Mouse (Mus musculus): ENCODE measurements at regions not wholly inside any gene's neighbourhood (a gene's known extent, or its start where the extent isn't known, plus 50 kb on each side); places are given as distances from the start of the nearest gene placed in this dataset.

GRCm38 (mm10) chr15:51265971-51266370, 2618.7 kb upstream of the Gm7489 start:
- DNase-seq = no peak

- no peak for DNase-seq
These were observed 2612.9 kb upstream of the Gm7489 start for GRCm38 (mm10) chr15:51271632-51272312.

- no peak for DNase-seq
These were observed 2599.4 kb upstream of the Gm7489 start for GRCm38 (mm10) chr15:51285334-51285733.

- no peak for DNase-seq
These were observed 2598.4 kb upstream of the Gm7489 start for GRCm38 (mm10) chr15:51286352-51286751.

- DNase-seq = no peak
These were observed 2595.7 kb upstream of the Gm7489 start for GRCm38 (mm10) chr15:51288911-51289432.

GRCm38 (mm10) chr15:51289916-51290315, 2594.8 kb upstream of the Gm7489 start:
- no peak for DNase-seq

GRCm38 (mm10) chr15:51291183-51291582, 2593.5 kb upstream of the Gm7489 start:
- no peak for DNase-seq

GRCm38 (mm10) chr15:51296841-51297240, 2587.9 kb upstream of the Gm7489 start:
- no peak for DNase-seq

GRCm38 (mm10) chr15:51318072-51318471, 2566.6 kb upstream of the Gm7489 start:
- DNase-seq = no peak

- no peak for DNase-seq
These were observed 2565.9 kb upstream of the Gm7489 start for GRCm38 (mm10) chr15:51318760-51319159.

GRCm38 (mm10) chr15:51320366-51320894, 2564.3 kb upstream of the Gm7489 start:
- no peak for DNase-seq

- no peak for DNase-seq
These were observed 2561.4 kb upstream of the Gm7489 start for GRCm38 (mm10) chr15:51323284-51323683.

- no peak for DNase-seq
These were observed 2560.5 kb upstream of the Gm7489 start for GRCm38 (mm10) chr15:51324211-51324610.

- no peak for DNase-seq
These were observed 2557.0 kb upstream of the Gm7489 start for GRCm38 (mm10) chr15:51327702-51328101.

- DNase-seq = no peak
These were observed 2548.3 kb upstream of the Gm7489 start for GRCm38 (mm10) chr15:51336441-51336840.

GRCm38 (mm10) chr15:51346301-51346700, 2538.4 kb upstream of the Gm7489 start:
- DNase-seq = no peak

- no peak for DNase-seq
These were observed 2521.3 kb upstream of the Gm7489 start for GRCm38 (mm10) chr15:51363391-51363790.

- DNase-seq = no peak
These were observed 2513.5 kb upstream of the Gm7489 start for GRCm38 (mm10) chr15:51371162-51371561.

GRCm38 (mm10) chr15:51390383-51390782, 2494.3 kb upstream of the Gm7489 start:
- DNase-seq = no peak

- no peak for DNase-seq
These were observed 2493.4 kb upstream of the Gm7489 start for GRCm38 (mm10) chr15:51391352-51391751.

GRCm38 (mm10) chr15:51392449-51393405, 2492.0 kb upstream of the Gm7489 start:
- DNase-seq = no peak

- DNase-seq = no peak
These were observed 2488.7 kb upstream of the Gm7489 start for GRCm38 (mm10) chr15:51395961-51396360.

- no peak for DNase-seq
These were observed 2481.1 kb upstream of the Gm7489 start for GRCm38 (mm10) chr15:51403581-51403980.

All from liver (tissue).